Mouse (Mus musculus): ENCODE results near the gene Lrrtm4. TPM values are rescaled to one million over a fixed set of nuclear protein-coding genes. Genes with fewer than 3 reads are reported as not detected.

The Lrrtm4 gene
- polyA plus RNA-seq, 1 experiment from 2014 or later = 3.7 TPM

- H3K4me3 ChIP-seq (ENCODE audit: low read depth, low read length) = no peak overlapping the region
- no peak overlapping the region for H3K27ac ChIP-seq (ENCODE audit: low read depth, low read length)
- H3K9ac ChIP-seq (ENCODE audit: low read depth, low read length) = no peak overlapping the region
- H3K27me3 ChIP-seq (ENCODE audit: control insufficient read depth, insufficient read depth, low read length) = no peaks in the 10 kb centered on the region
- WGBS = 90% methylated on average over 2 of the region's 2 CpGs
- no peak for ATAC-seq (ENCODE audit: low FRiP score)
- H3K4me1 ChIP-seq (replicated peaks; ENCODE audit: control insufficient read depth, insufficient read depth, low read length) = no peaks in the 10 kb centered on the region
- no peak overlapping the region for H3K4me2 ChIP-seq (replicated peaks; ENCODE audit: low read depth, low read length)
- H3K36me3 ChIP-seq (ENCODE audit: control insufficient read depth, insufficient read depth, low read length) = no peaks in the 10 kb centered on the region
- no peak for DNase-seq (ENCODE audit: low spot score)
- no peaks in the 10 kb centered on the region for H3K9me3 ChIP-seq (ENCODE audit: control insufficient read depth, low read length)
Measured at GRCm38 (mm10) chr6:80839784-80840183, 821.1 kb downstream of the Lrrtm4 start.

DNA sequence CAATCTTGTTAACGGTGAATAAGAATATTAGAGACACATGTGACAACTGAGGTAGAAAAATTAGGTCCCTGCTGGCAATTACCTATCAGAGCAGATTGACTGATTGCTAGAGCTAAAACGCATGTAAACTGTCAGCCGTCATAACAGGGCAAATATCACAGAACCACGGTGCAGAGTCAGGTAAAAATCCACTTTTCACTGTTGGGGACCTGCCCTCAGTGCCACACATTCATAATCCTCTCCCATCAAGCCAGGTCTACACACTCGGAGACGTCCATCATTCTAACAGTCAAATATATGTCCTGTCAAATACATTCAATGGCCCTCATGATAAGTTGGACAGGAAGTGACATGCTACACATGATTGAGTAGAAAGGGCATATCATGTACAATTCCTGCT is 826.6 kb downstream of the Lrrtm4 start:
- Histone ChIP-seq H3K27ac (ENCODE audit: low read depth, low read length) (no peak overlapping the region), H3K4me3 (ENCODE audit: low read depth, low read length) (no peak overlapping the region), H3K27me3 (ENCODE audit: control insufficient read depth, insufficient read depth, low read length) (no peaks in the 10 kb centered on the region), H3K9ac (ENCODE audit: low read depth, low read length) (no peak overlapping the region), H3K36me3 (ENCODE audit: control insufficient read depth, insufficient read depth, low read length) (no peaks in the 10 kb centered on the region), H3K4me2 (replicated peaks; ENCODE audit: low read depth, low read length) (no peak overlapping the region), H3K9me3 (ENCODE audit: control insufficient read depth, low read length) (no peaks in the 10 kb centered on the region), H3K4me1 (replicated peaks; ENCODE audit: control insufficient read depth, insufficient read depth, low read length) (no peaks in the 10 kb centered on the region)
- WGBS = 77% methylated on average over 6 of the region's 6 CpGs
- no peak for DNase-seq (ENCODE audit: low spot score)
- peak; percentile 40; the same call in 1 of the 2 replicates for ATAC-seq (ENCODE audit: low FRiP score)

- Histone ChIP-seq H3K27ac (ENCODE audit: low read depth, low read length) (no peak overlapping the region), H3K27me3 (ENCODE audit: control insufficient read depth, insufficient read depth, low read length) (no peaks in the 10 kb centered on the region), H3K4me2 (replicated peaks; ENCODE audit: low read depth, low read length) (no peak overlapping the region), H3K4me1 (replicated peaks; ENCODE audit: control insufficient read depth, insufficient read depth, low read length) (no peaks in the 10 kb centered on the region), H3K9me3 (ENCODE audit: control insufficient read depth, low read length) (no peaks in the 10 kb centered on the region), H3K36me3 (ENCODE audit: control insufficient read depth, insufficient read depth, low read length) (no peaks in the 10 kb centered on the region), H3K9ac (ENCODE audit: low read depth, low read length) (no peak overlapping the region), H3K4me3 (ENCODE audit: low read depth, low read length) (no peak overlapping the region)
- DNase-seq (ENCODE audit: low spot score) (peak; percentile 31), ATAC-seq (ENCODE audit: low FRiP score) (peak; percentile 88)
- 69% methylated on average over 13 of the region's 13 CpGs for WGBS
Measured at GRCm38 (mm10) chr6:80856910-80857543, 838.4 kb downstream of the Lrrtm4 start.

Other genes with a start within 250 kb of the Lrrtm4 start
- gene Gm20594, start 201.0 kb upstream of the Lrrtm4 start, polyA plus RNA-seq (2014; fragmentation: Nextera tagmentation; extraction: Ambion mirVana) = not detected in 2 replicates